Mouse (Mus musculus): ENCODE measurements around the gene Slc44a1.

DNA sequence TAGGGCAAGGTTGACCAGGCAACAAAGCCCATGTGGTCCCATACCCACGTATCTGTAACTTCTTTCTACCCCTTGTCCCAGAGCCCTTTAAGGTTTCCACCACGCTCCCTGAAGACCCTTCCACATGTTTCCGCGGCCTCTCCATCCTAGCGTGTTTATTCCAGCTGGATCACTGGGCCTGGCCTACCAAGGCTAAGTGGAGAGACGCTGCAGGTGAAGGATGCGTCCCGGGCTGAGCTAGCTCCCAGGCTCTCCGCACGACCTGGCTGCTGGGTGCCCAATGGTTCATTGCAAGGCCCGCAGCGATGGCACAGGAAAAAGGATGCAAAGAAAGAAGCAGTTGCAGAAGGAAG, 190.7 kb downstream of the Slc44a1 start:
- no peak for TF ChIP-seq CTCF (IDR thresholded peaks at IDR 0.05; ENCODE audit: extremely low read depth, insufficient read depth, low read length)
- TF ChIP-seq POLR2A (IDR thresholded peaks at IDR 0.05; ENCODE audit: extremely low read depth, insufficient read depth, low read length): no peak
